Mouse (Mus musculus) heart, embryonic 12.5 days (tissue): ENCODE results near the gene Stat6. TPM values are rescaled to one million over a fixed set of nuclear protein-coding genes. Genes with fewer than 3 reads are reported as not detected.

Source experiments
- ATAC-seq: fragments of 200-750 bp; cut with Nextera tagmentation; 2 replicates; pipeline ENCODE4 v1.8.0; 2017; ENCODE audit warnings: moderate TSS enrichment, moderate library complexity; ENCODE audit not compliant: insufficient number of reproducible peaks, low FRiP score
- H3K27ac ChIP-seq: fragments of 300-500 bp; sonication (generic); 2 replicates; pipeline ENCODE4 v1.5.1; 2016; ENCODE audit warnings: mild to moderate bottlenecking, moderate library complexity; ENCODE audit not compliant: poor library complexity, severe bottlenecking
- H3K27me3 ChIP-seq: fragments of 300-500 bp; sonication (generic); replicated peaks from 2 replicates; pipeline ENCODE4 v1.6.1; 2016; ENCODE audit warnings: mild to moderate bottlenecking, moderate library complexity
- H3K36me3 ChIP-seq: fragments of 300-500 bp; sonication (generic); 2 replicates; pipeline ENCODE4 v1.6.1; 2016; ENCODE audit warnings: mild to moderate bottlenecking, moderate library complexity
- H3K4me1 ChIP-seq: fragments of 300-500 bp; sonication (generic); replicated peaks from 2 replicates; pipeline ENCODE4 v1.6.1; 2016; ENCODE audit warnings: mild to moderate bottlenecking
- H3K4me2 ChIP-seq: fragments of 300-500 bp; sonication (generic); 2 replicates; pipeline ENCODE4 v1.6.1; 2016; ENCODE audit warnings: mild to moderate bottlenecking, moderate library complexity
- H3K4me3 ChIP-seq: fragments of 300-500 bp; sonication (generic); 2 replicates; pipeline ENCODE4 v1.5.1; 2016; ENCODE audit warnings: mild to moderate bottlenecking
- H3K9ac ChIP-seq: fragments of 300-500 bp; sonication (generic); 2 replicates; pipeline ENCODE4 v1.6.1; 2016; ENCODE audit warnings: mild to moderate bottlenecking, moderate library complexity
- H3K9me3 ChIP-seq: fragments of 300-500 bp; sonication (generic); replicated peaks from 2 replicates; pipeline ENCODE4 v1.6.1; 2016; ENCODE audit warnings: mild to moderate bottlenecking, moderate library complexity
- WGBS: fragments of 180-500 bp; shearing (Covaris S2); methylation state at CpG from one replicate; pipeline ENCODE4 v1.1.7; 2016; 5-methylcytosine and 5-hydroxymethylcytosine counted together
- polyA plus RNA-seq: library from polyadenylated mRNA; unstranded; fragments of >200 nt; fragmentation: Nextera tagmentation; extraction: Ambion mirVana; gene quantifications from 2 replicates; pipeline ENCODE4 v1.2.1, GENCODE M21; 2016

Stat6 gene
- polyA plus RNA-seq, 1 experiment from 2014 or later = 28.2 TPM

- Histone ChIP-seq H3K36me3 (peaks cover 17% of the 10 kb centered on the region), H3K9ac (0 out of 2 replicates have a peak overlapping the region, but pooled peaks have one; percentile 23), H3K4me3 (no peak overlapping the region), H3K27ac (peak overlapping the region; percentile 75), H3K9me3 (no peaks in the 10 kb centered on the region), H3K4me2 (peak overlapping the region; percentile 27), H3K27me3 (no peaks in the 10 kb centered on the region), H3K4me1 (peaks cover 68% of the 10 kb centered on the region)
- ATAC-seq = no peak
- 55% methylated on average over 3 of the region's 3 CpGs for WGBS
Observed at GRCm38 (mm10) chr10:127615591-127615990, 27.2 kb upstream of the Stat6 start.

GRCm38 (mm10) chr10:127616261-127616679 lies 26.5 kb upstream of the Stat6 start:
- Histone ChIP-seq H3K27me3 (no peaks in the 10 kb centered on the region), H3K9ac (0 out of 2 replicates have a peak overlapping the region, but pooled peaks have one; percentile 23), H3K4me2 (0 out of 2 replicates have a peak overlapping the region, but pooled peaks have one; percentile 27), H3K36me3 (peaks cover 13% of the 10 kb centered on the region), H3K4me3 (no peak overlapping the region), H3K4me1 (peaks cover 68% of the 10 kb centered on the region), H3K27ac (peak overlapping the region; percentile 75), H3K9me3 (no peaks in the 10 kb centered on the region)
- ATAC-seq = no peak
- 30% methylated on average over 7 of the region's 7 CpGs for WGBS

DNA sequence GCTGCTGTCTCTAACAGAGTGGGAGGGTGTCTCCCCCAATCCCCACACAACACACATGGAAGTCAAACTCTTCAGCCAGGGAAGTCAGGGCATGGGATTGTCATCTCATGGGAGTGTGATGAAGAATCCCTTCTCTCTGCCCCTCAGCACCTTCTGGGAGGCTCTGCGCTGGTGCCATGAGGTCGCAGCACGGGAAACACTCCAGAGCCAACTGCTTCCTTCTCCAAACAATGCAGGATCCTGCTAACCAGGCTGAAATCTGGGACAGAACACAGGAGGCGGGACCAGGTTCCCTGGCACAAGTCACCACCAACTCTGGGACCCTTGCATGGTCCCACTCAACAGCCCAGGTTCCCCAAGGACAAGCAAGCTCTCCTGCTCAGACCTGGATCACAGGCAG lies 25.5 kb upstream of the Stat6 start:
- no peak overlapping the region for H3K27ac ChIP-seq
- peak overlapping the region; percentile 6; the same call in 1 of the 2 replicates for H3K9ac ChIP-seq
- peak overlapping the region; percentile 12; the same call in 1 of the 2 replicates for H3K4me2 ChIP-seq

DNA sequence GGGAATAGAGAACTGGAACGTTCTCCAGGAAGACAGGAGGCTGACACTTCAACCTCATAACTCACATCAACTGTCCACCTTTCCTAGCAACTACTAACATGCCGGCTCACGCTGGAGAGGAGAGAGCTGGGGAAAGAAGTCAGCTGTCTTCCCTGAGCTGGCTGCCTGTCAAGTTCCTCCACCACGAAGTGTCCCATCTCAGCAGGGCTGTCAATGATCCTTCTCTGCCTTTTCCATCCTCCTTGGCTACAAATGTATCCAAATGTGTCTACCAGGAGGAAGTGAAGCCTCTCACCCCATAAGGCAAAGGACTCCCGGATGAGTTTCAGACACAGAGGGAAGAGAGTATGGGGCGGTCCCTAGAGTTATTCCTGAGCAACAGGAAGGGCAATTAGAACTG lies 24.6 kb upstream of the Stat6 start:
- no peak for ATAC-seq
- peaks cover 72% of the 10 kb centered on the region for H3K4me1 ChIP-seq
- WGBS = 32% methylated on average over 6 of the region's 6 CpGs
- no peaks in the 10 kb centered on the region for H3K27me3 ChIP-seq
- H3K9me3 ChIP-seq = no peaks in the 10 kb centered on the region
- H3K27ac ChIP-seq = no peak overlapping the region
- peak overlapping the region; percentile 98 for H3K4me2 ChIP-seq
- no peak overlapping the region for H3K9ac ChIP-seq
- no peaks in the 10 kb centered on the region for H3K36me3 ChIP-seq
- no peak overlapping the region for H3K4me3 ChIP-seq

More for the DNA sequence above, 25.5 kb upstream of the Stat6 start:
- ATAC-seq = no peak
- Histone ChIP-seq H3K4me3 (no peak overlapping the region), H3K36me3 (peaks cover 3% of the 10 kb centered on the region), H3K27me3 (no peaks in the 10 kb centered on the region), H3K4me1 (peaks cover 72% of the 10 kb centered on the region), H3K9me3 (no peaks in the 10 kb centered on the region)
- WGBS = 48% methylated on average over 4 of the region's 4 CpGs

DNA sequence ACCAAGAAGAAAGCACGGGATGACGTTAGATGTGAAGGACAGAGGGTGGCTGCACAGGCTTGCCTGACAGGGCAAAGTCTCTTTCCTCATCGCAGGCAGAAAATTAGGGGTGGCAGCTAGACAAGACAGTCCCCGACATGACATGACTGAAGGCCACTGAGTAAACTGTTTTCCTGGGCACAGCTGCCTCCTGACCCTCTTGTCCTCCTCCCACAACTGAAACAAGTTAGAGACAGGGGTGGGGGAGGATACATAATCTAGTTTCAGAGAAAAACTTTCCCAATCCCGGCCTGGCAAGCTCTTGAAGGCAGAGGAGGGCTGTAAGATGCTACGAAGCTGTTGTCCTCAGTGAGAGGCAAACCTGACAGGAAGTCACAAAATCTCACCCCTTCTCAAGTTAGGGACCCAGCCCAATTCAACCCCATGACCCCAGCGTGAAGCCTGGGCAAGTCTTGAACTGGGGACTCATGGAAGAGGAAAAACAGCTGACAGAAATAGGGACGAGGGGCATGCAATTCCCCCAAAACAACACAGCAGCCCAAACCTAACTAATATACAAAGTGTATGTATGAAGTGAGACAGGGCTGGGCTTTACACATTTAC lies 23.6 kb upstream of the Stat6 start:
- H3K27me3 ChIP-seq = no peaks in the 10 kb centered on the region
- H3K9ac ChIP-seq = peak overlapping the region; percentile 73
- H3K9me3 ChIP-seq = no peaks in the 10 kb centered on the region
- peaks cover 66% of the 10 kb centered on the region for H3K4me1 ChIP-seq
- H3K4me2 ChIP-seq = peak overlapping the region; percentile 98
- H3K4me3 ChIP-seq = peak overlapping the region; percentile 77
- WGBS = 32% methylated on average over 8 of the region's 8 CpGs
- ATAC-seq = no peak
- H3K27ac ChIP-seq = peak overlapping the region; percentile 98; the same call in 1 of the 2 replicates
- no peaks in the 10 kb centered on the region for H3K36me3 ChIP-seq

DNA sequence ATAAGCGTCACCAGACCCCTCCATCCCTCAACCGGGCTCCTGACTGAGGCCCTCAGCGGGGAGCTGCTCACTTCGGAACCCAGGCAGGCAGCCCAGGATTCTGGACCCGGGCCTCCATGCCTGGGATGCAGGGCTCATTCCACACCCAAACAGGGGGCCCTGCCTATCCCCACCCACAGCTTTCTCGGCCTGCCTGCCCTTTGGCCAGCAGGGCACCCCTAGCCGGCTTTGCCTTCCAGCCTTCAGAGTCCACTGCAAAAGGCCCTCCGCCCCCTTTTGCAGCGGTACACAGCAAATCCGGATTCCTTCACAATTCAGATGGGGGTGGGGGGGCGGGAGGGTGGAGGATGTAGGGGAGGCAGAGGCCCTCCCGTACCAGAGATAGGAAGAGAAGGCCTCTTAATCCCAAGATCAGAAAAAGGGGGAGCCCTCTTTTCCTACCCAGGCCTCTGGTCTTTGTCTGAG lies 22.8 kb upstream of the Stat6 start:
- Histone ChIP-seq H3K4me3 (peak overlapping the region; percentile 77), H3K4me2 (peak overlapping the region; percentile 98), H3K27me3 (no peaks in the 10 kb centered on the region), H3K36me3 (no peaks in the 10 kb centered on the region), H3K27ac (peak overlapping the region; percentile 98), H3K4me1 (peaks cover 59% of the 10 kb centered on the region), H3K9ac (peak overlapping the region; percentile 73), H3K9me3 (no peaks in the 10 kb centered on the region)
- ATAC-seq = no peak
- 6% methylated on average over 12 of the region's 12 CpGs for WGBS

GRCm38 (mm10) chr10:127620406-127621190 lies 22.2 kb upstream of the Stat6 start, which contains the start of gene Lrp1:
Lrp1 (minus strand) TSS chr10:127621148.
- peak; percentile 70 for ATAC-seq
- H3K9ac ChIP-seq = peak within 1 kb of the TSS; percentile 73
- H3K4me2 ChIP-seq = peak within 1 kb of the TSS; percentile 98
- H3K36me3 ChIP-seq = no peaks in the 10 kb centered on the region
- H3K9me3 ChIP-seq = no peaks in the 10 kb centered on the region
- peaks cover 53% of the 10 kb centered on the region for H3K4me1 ChIP-seq
- H3K27me3 ChIP-seq = no peaks in the 10 kb centered on the region
- peak within 1 kb of the TSS; percentile 77 for H3K4me3 ChIP-seq
- under 1% methylated on average over 29 of the region's 32 CpGs for WGBS
- H3K27ac ChIP-seq = peak within 1 kb of the TSS; percentile 98

DNA sequence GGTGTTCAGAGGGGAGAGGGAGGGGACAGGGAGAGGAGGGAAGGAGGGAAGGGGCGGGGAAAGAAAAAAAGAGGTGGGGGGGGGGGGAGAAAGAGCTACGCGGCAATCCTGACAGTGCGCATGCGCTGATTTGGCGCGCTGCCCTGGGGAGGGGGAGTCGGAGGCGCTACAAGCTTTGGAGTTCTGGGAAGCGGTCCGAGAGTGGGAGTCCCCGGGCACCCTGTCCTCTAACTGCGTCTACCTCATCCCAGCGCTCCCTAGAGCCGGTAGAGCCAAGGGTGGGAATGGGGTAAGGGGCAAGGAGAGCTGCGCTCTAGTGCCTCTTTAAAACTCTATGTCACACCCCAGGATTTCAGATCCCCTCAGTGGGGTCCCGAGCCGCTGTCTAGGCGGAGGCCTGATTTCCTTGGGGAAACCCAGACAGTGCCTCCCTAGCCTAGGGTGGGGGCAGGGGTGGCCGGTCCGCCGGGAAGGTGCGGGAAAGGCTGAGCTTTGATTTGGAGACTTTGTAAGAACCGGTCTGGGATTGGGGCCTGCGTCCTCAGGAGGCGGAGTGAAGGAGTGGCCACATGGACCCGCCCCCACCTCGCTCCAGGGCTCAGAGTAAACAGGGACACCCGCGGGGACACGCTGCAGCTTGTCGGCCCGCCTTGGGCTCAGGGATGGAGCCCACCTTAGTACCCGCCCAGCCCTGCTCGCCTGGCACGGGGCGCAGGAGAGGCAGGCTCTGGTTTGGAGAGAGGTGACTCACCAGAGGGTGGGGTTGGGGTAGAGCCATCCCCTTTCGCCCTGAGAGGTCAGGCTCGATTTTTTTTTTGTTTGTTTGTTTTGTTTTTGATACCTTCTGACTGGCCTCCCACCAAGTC lies 21.4 kb upstream of the Stat6 start:
- Histone ChIP-seq H3K9ac (peak overlapping the region; percentile 73), H3K27ac (peak overlapping the region; percentile 98), H3K36me3 (no peaks in the 10 kb centered on the region), H3K4me3 (peak overlapping the region; percentile 77), H3K4me1 (peaks cover 44% of the 10 kb centered on the region), H3K27me3 (no peaks in the 10 kb centered on the region), H3K9me3 (peaks cover 5% of the 10 kb centered on the region), H3K4me2 (peak overlapping the region; percentile 98)
- under 1% methylated on average over 32 of the region's 39 CpGs for WGBS
- ATAC-seq = peak; percentile 84

DNA sequence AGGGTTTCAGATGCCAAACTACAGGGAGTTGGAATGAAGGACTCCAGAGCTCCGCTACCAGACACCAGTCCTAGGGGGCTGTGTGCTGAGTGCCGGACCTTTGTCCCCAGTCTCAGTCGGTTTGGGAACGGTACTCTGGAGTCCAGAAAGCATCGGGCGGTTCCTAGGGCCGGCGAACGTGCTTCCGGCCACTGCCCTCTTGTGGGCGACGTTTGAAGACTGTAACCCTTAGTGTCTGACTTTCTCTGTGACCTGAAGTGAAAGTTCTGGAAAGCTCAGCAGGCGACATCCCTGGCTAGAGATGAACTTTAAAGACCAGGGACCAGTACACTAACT lies 20.8 kb upstream of the Stat6 start:
- H3K4me1 ChIP-seq = peaks cover 38% of the 10 kb centered on the region
- no peaks in the 10 kb centered on the region for H3K27me3 ChIP-seq
- peak overlapping the region; percentile 98 for H3K4me2 ChIP-seq
- ATAC-seq = peak; percentile 31; the same call in 1 of the 2 replicates
- peak overlapping the region; percentile 73 for H3K9ac ChIP-seq
- WGBS = under 1% methylated on average over 13 of the region's 13 CpGs
- peak overlapping the region; percentile 77 for H3K4me3 ChIP-seq
- peak overlapping the region; percentile 98 for H3K27ac ChIP-seq
- peaks cover 11% of the 10 kb centered on the region for H3K9me3 ChIP-seq
- H3K36me3 ChIP-seq = no peaks in the 10 kb centered on the region

- Histone ChIP-seq H3K4me3 (no peak overlapping the region), H3K4me1 (peaks cover 32% of the 10 kb centered on the region), H3K9me3 (peaks cover 13% of the 10 kb centered on the region), H3K27me3 (no peaks in the 10 kb centered on the region), H3K4me2 (no peak overlapping the region), H3K36me3 (no peaks in the 10 kb centered on the region), H3K27ac (0 out of 2 replicates have a peak overlapping the region, but pooled peaks have one; percentile 98), H3K9ac (no peak overlapping the region)
- ATAC-seq = no peak
- WGBS = 69% methylated on average over 4 of the region's 4 CpGs
Observed at GRCm38 (mm10) chr10:127622661-127623060, 20.1 kb upstream of the Stat6 start.
